Mouse (Mus musculus) c-Kit-positive CD71-positive TER-119-positive erythroid progenitor cells, embryonic 14.5 days (primary cell): ENCODE data around the gene Sla2.
"Not testable (repeated sequence)": the region's sequence is repeated elsewhere in the genome, so short reads cannot be mapped to it uniquely, and the experiment has no call there.

ENCODE experiments used
- DNase-seq: peaks from one replicate; pipeline ENCODE4 v3.0.0-alpha.2; 2013; ENCODE audit warnings: low spot score

Sla2 gene

DNA sequence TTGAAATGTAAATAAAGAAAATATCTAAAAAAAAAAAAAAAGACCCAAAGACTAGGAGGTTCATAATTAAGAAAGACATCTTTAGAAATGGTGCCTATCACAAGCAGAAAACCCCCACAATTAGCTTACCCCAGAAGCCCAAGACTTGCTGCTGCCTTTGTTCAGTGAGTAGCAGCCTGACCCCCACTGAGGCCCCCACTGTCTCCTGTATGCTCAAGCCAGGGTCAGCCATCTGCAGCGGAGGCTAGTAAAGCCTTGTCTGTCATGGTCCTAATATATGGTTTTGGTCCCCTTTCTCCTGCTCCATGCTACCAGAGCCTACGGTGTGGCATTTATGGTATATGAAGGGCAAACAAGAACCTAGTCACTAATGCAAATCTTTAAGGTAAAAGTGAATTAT is 14.4 kb upstream of the Sla2 start:
- DNase-seq, result no peak

DNA sequence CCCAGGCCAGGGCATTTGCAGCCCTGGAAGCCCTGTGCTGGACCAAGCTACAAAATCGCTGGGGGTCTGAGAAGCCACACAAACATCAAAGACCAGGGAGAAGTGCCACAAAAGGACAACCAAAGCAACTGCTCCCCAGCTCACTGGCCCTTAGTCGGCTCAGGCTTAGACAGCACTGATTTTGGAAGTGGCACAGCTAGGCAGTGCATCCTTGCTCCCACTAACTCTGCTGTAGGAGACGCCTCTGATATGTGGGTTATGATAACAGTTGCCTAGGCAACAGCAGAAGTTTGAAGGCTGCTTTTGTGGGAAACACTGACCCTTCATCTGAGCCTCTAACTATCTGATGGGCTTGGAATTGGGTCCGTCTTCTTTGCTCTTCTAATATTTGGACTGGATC is 12.2 kb upstream of the Sla2 start:
- DNase-seq, result no peak

DNA sequence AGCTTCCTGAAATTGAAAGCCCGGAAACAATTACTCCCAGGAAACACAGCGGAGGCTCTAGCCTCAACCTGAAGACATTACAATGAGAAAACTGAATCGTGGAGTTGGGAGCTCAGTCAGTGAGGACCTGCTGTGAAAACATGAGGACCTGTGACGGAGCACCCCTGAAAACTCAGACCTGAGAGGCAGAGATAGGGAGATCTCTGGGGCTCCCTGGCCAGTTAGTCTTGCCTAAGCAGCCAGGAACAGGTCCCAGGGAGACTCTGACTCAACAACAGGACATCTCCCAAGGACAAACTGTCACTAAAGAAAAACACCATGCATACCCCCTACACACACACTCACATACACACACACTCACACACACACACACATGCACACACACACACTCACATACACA is 11.4 kb upstream of the Sla2 start:
- no peak for DNase-seq

DNA sequence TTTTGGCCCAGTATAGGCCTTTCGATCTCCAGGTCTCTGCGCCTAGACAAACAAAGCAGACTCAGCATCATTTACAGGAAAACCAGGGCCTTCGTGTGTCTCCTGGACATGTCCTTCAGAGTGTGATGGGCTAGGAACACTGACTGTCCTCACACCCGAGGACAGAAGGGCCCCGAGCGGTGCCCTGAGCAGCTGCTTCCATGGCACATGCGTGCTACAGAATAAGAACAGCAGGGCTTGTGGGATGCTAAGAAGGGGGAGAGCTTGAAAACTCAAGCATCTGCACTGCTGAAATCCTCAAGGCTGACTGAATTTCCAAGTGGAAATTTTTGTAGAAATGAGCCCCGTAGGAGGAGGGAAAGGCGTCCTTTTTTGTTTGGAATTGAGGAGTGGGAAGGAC is 10.0 kb upstream of the Sla2 start:
- DNase-seq, result no peak

DNA sequence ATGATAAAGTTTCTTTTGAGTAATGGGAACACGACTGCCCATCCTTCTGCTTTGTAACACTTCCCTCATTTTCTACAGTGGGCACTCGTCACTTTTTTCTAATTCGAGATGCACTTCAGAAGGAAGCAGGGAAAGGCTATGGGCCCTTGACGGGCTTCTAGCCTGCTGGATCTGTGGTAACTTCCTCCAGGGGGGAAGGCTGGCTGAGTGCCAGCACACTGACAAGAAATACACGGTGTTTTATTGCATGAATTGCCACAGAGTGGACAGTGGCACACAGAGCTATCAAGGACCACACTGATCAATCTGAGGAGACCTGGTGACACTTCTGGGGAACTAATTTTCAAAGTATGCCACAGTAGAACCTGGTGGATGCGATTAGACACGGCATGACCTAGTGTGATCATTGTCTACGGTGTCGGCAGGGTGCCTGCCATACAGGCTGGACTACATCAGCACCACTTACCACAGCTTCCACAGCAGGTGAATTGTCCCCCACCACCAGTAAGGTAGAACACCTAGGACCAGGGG is 9.5 kb upstream of the Sla2 start:
- no peak for DNase-seq

DNA sequence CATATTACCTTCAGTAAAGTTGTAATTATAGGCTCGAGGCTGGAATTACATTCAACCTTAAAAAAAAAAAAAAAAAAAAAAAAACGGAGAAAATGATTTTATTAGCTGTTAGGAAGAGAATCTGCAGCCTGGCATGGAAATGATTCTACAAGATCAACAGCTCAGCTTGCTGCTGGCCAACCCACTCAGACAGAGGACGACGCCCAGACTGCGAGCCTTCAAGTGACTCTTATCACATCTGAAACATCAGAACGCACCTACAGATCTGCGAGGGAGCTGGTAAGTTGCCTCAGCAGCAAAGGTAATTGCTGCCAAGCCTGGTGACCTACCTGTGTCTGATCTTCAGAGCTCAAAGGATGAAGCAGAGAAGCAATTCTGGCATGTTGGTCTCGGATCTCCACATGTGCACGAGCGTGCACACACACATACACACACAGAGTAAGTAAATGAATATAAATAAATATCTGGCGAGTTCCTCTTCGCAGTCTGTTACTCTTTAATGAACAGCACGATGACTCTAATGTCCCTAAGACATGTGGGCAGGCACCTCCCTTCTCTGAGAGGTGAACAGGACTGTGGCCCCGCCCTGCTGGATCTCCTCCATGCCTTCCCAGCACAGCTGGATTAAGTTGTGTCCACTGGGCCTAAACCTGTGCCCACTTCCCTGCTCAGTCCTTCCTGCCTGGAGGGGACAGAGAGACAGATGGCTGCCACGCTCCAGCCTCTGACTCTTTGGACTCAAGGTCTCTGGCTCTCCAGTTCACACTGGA is 7.7 kb upstream of the Sla2 start:
- no peak for DNase-seq

DNA sequence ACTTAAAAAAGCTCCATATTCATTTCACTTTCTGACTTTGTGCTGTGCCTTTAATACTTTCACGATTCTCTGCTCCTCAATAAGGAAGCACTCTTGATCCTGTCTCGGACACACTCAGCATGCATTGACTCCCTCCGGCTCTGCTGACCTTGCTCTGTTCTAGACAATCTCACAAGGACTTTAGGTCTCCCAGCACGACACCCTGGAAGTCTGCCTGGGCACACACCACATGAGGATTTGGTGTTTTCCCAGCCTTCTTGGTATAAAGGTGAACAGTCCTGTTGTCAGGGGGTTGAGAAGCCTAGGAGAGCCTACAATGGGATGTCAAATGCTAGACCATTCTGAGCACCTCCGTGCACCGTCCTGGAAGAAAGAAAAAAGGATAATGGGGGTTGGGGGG is 5.8 kb upstream of the Sla2 start:
- no peak for DNase-seq

DNA sequence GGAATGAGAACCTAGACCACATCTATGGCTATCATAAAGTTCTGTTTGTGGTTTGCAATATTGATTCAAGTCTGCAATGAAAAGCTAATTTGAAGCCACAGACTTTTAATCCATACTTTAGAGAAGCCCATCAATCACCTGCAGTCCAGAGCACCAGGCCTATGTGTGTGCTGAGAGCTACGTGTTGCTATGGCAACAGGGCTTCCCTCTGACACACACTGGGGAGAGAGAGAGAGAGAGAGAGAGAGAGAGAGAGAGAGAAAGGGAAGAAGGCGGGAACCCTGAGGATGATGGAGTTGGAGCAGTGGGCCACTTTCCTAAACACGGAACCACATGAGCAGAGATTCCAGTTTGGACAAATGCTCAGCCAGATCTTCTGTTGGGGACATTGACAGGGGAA is 5.2 kb upstream of the Sla2 start:
- no peak for DNase-seq

DNA sequence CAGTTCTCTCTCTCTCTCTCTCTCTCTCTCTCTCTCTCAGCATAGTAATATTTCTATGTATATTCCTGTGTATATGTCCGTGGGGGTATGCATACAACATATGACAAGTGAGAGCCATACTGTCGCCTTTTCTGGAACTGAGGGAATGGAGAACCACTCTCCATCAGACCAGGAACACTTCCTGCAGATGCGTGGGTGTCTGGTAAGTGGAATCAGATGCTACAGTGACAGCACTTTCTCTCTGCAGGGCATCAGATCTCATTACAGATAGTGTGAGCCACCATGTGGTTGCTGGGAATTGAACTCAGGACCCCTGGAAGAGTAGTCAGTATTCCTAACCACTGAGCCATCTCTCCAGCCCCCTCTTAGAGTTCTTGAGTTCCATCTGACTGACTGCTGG is 1.5 kb upstream of the Sla2 start:
- no peak for DNase-seq

DNA sequence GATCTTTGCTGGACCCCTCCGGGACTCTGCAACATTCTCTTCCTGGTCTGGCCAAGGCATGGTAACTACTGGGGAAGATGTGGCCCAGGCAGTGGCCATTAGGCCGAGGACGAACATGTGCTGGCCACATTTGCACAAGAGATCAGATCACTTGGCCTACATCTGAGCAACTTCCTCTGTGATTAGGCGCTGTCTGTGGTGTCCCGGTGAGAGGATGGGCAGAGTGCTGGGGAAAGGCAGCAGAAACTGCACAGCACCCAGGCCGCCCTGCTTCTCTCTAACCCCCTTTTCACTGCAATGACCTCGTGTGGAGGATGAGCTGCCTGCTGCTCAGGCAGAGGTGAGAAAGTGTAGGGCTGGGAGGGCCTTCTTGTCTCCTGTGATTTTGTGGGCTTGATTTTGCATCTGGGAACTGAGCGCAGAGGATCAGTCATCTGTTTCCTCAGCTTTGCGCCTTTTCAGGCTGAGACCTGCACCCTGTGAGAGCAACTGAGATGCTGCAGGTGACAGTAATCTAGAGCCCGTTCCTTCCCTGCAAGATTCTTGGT is 834 bp downstream of the Sla2 start:
- DNase-seq, result no peak

DNA sequence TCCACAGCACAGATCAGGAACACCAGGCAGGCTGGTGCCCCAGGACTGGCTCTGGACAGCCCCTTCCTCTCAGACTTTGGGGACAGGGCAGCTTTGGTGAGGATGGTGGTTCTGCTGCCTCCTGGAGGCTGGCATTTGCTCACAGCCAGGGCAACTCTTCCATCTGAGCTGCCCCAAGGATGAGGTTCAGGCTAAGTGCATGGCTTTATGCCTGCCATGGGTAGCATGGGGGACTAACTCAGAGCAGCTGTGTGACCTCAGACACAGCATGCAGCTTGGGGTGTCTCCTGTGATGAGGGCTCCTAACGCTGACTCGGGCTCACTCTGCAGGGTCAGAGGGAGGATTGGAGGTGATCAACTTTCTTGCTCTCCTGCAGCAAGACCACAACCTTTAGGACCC is 1.3 kb downstream of the Sla2 start:
- not testable (repeated sequence) for DNase-seq

DNA sequence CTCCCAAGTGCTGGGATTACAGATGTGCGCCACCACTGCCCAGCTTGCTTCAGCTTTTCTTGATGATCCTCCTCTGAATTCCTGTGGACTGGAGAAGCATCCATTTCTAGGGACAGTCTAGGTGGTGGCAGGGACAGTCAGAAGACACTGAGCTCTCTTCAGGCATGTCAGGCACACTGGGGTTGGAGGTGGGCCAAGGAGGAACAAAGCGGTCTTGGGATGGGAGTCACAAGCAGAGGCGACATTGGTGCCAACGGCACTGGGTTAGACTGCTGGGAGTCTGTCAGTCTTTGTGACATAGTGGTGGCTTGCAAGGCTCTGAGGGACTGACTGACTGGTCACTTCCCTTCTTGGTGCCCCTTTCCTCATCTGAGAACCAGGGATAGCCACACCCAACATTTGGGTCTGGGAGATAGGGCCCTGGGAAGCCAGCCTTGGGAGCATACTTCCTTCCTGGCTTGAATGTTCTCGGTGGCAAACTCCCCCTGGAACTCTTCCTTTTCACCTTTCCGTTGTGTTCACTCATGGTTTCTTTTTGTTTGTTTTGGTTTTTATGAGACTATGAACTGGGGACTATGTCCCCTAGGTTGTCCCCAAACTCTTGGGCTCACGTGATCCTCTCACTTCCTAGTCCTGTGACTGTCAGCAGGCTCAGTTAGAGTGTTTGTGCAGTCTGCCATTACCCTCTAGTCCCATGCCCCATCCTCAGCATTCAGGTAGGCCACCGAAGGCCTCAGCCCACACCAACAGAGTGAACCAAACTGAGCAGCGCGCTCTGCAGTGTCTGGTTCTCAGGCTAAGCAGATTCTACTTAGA is 2.4 kb downstream of the Sla2 start:
- DNase-seq, result no peak

DNA sequence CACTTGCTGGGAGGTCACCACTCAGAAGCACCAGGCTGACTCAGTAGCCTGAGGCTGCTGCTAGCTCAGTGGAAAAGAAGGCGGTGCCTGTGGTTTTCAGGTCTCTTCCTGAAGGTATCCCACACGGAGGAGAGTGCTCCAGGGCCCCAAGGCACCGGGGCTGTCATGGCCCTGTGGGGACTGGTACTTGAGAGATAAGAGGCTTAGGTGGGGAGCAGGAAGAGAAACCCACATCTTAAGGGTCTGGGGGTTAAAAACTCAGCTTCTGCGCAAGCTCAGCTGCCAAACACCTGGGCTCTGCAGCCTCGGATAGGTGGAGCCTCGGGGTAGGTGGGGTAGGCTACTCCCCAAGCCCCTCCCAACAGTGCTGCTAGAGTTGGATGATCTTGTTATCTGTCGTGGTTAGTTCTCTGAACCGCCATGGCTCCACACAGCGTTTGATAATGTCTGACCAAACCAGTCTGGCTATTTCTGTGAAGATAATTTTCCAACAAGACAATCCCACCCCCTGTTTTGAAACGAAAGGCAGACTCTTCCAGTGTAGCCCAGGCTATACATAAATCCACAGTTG is 4.5 kb downstream of the Sla2 start:
- peak; percentile 79 for DNase-seq

DNA sequence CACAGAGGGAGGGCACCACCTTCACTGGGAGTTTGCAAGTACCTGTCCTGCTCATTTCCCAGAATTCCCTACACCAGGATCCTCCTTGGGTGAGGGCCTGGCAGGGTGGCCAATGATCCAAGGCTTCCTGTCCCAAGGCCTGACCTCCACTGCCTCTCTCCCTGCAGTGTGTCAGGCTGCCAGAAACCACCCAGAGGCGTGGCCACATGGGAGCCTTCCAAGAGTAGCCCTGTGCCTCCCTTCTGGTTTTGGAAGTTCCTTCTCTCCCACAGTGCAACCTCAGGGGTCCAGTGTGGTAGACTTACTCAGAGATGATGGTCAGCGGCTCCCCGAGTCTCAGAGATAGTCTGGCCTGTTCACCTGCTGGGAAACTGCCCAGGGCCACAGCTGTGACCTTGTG is 7.5 kb downstream of the Sla2 start:
- DNase-seq, result no peak

DNA sequence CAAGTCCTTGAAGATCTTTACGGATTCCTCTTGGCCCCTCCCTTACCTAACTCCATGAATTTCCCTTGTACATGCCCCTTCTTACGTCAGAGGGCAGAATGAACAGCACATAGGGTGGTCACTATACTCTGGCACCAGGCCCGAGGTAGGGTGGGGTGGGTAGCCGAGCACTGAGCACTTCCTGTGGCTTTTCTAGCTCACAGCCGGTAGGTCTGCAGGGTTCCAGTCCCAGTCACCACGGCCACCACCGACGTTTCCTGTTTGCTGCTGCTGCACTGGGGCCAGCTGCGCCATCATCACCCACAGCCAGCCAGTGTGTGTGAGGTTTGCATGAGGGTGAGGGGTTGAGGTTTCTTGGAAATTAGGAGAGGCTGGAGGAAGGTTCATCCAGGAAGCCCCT is 9.3 kb downstream of the Sla2 start:
- DNase-seq, result no peak

DNA sequence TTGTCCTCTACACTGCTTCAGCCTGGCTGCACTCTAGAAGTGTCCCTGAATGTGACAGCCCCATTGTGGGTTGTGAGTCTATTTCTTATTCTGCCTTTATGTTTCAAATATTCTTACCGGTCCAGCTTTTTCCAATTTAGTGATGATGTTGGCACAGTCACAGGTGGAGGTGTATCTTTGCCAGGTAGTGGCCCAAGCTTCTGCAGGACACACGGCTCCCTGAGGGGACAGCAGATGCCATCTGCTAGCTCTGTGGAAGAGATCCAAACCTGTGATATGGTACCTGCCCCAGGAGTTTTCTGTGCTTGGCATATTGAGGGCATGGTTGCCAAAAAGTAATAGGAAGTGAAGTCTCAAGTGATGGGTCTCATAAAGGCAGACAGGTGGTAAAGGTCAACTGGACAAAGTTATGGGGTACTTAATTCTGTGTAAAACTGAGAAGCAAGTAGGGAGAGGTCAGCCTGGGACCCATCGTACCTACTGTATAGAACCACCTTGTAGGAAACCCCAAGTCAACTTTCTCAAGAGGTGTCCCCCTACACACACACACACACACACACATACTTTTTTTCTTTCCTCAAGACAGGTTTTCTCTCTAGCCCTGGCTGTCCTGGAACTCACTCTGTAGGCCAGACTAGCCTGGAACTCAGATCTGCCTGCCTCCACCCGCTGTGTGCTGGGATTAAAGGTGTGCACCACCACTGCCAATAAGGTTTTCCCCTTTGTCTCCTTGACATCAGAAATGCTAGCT is 12.1 kb downstream of the Sla2 start:
- DNase-seq, result no peak

DNA sequence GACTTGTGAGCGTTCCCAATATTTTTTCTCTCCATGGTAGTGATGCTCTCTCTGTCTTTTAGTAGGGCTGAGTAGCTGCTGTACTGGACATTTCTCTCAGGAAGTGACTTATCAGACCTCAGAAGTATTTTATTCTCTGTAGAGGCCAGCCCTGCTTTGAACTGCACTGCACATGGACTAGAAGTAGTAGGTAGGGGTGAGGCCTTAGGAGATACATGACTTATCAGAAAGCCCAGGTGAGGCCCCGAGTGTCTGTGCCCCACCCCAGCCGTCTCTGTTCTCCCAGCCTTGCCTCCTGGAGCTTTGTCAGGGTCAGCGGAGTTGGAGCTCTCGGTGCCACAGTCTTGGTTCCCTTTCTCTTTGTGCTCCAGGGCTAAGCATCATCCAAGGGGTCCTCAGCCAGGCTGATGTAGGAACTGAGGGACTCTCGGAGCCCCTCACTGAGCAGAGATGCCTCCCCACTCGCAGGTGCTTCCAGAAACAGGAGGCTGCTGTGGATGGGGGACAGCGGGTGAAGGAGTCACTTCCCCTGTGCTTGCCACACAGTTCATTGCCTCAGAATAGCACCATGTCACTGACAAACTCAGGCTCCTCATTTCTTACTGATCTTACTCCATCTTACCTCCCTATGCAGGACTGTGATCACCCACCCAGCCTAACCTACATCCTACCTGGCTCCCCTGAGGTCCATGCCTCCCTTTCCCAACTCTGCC is 12.8 kb downstream of the Sla2 start:
- DNase-seq, result no peak

DNA sequence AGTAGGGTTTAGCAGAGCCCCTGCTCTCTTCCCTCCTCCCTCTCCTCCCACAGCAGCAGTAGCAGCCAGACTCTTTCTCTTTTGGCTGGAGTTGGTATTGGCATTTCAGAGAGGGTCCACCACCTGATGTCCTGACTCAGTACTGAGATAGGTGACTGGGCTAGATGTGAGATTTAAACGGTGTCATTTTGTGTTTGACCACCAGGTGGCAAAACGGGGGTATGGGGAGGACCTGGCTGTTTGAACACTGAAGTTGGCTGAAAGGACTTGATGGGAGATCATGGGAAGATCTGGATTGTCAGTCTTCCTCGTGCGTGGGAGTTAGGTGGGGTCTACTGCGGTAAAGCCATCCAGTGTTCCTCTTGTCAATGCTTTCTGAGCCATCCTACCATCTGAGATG is 13.4 kb downstream of the Sla2 start:
- DNase-seq, result peak; percentile 80

DNA sequence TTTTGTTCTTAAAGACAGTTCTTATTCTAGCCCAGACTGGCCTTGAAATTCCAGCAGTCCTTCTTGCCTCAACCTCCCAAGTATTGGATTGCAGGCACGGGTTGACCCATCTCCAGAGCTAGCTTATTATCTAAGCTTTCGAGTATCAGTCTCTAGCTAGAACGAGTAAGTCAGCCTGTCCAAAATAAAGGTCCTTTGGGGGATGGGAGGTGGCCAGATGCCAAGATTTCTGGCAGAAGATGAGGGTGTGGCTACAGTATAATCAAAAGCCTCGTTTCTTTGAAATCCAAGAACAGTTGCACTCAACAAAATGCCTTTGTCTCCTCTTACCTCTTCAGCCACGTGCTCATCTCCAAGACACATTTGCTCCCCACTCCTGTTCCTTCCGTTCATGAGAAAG is 16.5 kb downstream of the Sla2 start:
- no peak for DNase-seq

DNA sequence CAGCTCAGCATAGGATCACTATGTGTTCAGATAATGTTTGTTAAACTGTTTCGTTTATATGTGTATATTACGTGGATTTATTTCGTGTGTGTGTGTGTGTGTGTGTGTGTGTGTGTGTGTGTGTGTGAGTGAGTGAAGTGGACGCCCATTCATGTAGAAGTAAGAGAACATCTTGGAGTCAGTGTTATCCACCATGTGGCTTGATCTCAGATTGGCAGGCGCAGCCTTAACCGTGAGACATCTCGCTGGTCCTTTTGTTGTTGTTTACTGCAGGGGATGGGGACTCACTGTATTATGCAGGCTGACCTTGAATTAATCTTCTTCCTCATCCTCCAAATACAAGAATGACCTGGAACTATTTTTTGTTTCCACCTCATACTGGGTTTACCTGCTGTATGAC is 17.4 kb downstream of the Sla2 start:
- DNase-seq, result no peak

DNA sequence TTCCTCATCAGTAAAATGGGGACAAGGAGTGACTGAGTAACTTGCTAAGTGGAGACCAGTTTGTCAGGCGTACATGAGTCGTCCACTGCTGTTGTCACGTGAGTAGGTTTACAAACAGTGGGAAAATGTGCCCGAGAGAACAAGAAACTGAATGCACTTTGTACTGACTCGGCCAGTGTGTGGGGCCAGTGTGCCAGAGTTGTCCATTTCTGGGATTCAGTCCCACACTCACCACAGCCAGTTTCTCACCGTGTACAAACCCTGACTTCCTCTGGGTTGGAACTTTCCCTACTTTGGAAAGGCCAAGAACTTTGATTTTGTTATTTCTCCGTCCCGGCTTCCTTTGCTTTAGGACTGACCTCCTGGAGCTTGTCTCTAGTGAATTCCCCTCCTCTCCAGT is 18.0 kb downstream of the Sla2 start:
- DNase-seq, result no peak
